In the genomic region with DNA sequence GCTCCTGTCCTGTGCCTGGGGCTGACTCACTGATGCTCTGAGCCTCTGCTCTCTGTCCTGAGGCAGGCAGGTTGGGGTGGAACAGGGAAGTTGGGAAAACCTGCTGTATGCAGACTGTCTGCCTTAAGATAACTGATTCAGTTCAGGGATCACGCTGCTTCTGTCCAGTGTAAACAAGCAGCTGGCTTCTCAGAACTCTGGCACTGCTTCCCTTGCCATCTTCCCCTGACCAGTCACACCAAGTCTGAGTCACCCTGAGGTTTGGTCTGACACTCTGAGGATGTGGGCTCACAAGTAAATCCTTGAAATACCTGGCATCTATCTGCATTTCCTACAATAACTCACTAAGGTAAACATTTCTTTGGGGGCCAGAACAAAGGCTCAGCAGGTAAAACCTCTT, we compare ENCODE assay signal across 14 mouse cellular contexts.
"Had no signal": no experiment of that assay in that cellular context is flagged by ENCODE, and none has a peak within 500 bp of the region (broad histone marks: within the 10 kb centered on the region; RNA-seq: fewer than 3 reads in every experiment).

No protein-coding gene starts in this region.

- H3K9me3 ChIP-seq: limb, embryonic 13.5 days; liver, embryonic 12.5 days; midbrain, embryonic 10.5 days; neural tube, embryonic 15.5 days had no signal

- H3K4me3 ChIP-seq: layer of hippocampus, adult 2 months; limb, embryonic 13.5 days; liver, embryonic 12.5 days; midbrain, embryonic 10.5 days; myocyte; neural tube, embryonic 15.5 days had no signal

- DNase-seq: kidney, postnatal 36 days; left cerebral cortex, postnatal 4 days; lung, embryonic 14.5 days; lung, postnatal 10 days; lung, postnatal 4 days; midbrain, embryonic 14.5 days; thymus, adult 18-20 months; thymus, postnatal 14 days had no signal

- H3K27ac ChIP-seq: layer of hippocampus, adult 2 months; limb, embryonic 13.5 days; liver, embryonic 12.5 days; midbrain, embryonic 10.5 days; neural tube, embryonic 15.5 days had no signal

- ATAC-seq: liver, embryonic 12.5 days had no signal

- H3K27me3 ChIP-seq: limb, embryonic 13.5 days had no signal

- H3K36me3 ChIP-seq: limb, embryonic 13.5 days; liver, embryonic 12.5 days; midbrain, embryonic 10.5 days; neural tube, embryonic 15.5 days had no signal

- H3K9ac ChIP-seq: limb, embryonic 13.5 days; liver, embryonic 12.5 days; lung, embryonic 14.5 days; neural tube, embryonic 15.5 days had no signal

- H3K4me2 ChIP-seq: limb, embryonic 13.5 days; liver, embryonic 12.5 days; lung, embryonic 14.5 days; neural tube, embryonic 15.5 days had no signal
